Mouse (Mus musculus) urinary bladder, adult 2 months (tissue): ENCODE results near the gene Rgl1. TPM values are rescaled to one million over a fixed set of nuclear protein-coding genes. Genes with fewer than 3 reads are reported as not detected.

ENCODE experiments used
- DNase-seq: peaks from one replicate; pipeline ENCODE4 v3.0.0; 2022; ENCODE audit warnings: low spot score
- polyA plus RNA-seq: library from polyadenylated mRNA; depleted of rRNA; stranded (reverse); fragments of >200 nt; gene quantifications from 2 replicates; pipeline ENCODE4 v1.2.3, GENCODE M21; 2012

The Rgl1 gene
- polyA plus RNA-seq, 1 experiment: 31.0 TPM

DNA sequence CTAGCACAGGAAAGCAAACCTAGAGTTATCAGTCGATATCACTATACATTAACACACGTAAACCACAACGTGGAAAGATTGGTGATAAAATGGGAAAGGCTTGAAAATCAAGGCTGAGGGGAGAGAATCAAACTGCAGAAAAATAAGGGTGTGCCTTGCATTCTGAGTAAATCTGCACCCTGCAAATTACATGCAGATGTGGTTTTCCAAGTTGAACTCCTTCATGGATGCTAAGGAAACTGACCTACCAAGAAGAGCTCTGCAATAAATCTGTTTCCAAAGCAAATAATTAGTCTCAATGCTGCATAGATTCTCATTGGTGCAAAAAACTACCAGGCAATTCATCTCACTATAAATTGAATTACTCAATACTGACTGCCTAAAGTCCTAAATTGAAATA, 178.7 kb downstream of the Rgl1 start:
- DNase-seq: no peak

DNA sequence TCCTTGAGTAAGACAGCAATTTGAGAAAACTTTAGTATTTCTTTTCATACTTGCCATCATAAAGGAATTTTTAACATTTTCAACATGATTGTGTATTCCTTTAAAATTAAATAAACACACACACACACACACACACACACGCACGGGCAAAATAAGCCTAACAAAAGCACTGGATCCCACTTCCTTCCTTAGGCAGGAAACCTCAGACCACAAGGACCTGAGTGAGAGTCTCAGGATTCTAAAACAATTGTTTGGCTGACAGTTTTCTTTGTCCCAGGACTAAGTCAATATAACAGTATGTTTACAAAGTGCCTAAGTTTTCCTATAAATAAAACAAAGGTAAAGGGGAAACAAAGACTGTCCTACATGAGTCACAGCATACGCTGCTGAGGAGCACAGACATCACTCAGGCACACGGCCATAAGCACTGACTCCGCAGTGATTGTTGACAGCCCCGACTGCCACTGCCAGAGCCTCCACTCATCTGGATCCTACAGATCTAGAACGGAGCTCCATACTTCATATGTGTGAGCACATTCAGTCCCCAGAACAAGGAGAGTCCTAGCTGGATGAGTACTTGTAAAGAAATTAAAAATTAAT, 180.7 kb downstream of the Rgl1 start:
- DNase-seq: no peak

DNA sequence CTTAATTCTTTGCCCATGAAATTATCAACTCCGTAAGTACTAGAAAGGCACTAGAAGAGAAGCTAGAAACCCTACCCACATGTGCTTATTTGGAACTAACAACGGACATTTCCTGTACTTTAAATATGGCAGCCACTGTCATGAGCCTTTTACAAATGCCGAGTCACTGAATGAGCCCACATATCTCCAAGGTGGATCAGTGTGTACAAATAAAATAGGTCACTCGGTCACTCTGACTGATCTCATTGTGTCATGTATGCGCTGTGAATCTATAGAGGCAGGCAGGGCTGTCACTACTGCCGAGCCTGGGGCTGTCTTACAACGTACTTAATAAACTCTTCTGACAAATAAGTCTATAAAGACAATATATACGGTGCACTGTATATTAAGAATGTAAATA, 181.2 kb downstream of the Rgl1 start:
- DNase-seq: no peak

DNA sequence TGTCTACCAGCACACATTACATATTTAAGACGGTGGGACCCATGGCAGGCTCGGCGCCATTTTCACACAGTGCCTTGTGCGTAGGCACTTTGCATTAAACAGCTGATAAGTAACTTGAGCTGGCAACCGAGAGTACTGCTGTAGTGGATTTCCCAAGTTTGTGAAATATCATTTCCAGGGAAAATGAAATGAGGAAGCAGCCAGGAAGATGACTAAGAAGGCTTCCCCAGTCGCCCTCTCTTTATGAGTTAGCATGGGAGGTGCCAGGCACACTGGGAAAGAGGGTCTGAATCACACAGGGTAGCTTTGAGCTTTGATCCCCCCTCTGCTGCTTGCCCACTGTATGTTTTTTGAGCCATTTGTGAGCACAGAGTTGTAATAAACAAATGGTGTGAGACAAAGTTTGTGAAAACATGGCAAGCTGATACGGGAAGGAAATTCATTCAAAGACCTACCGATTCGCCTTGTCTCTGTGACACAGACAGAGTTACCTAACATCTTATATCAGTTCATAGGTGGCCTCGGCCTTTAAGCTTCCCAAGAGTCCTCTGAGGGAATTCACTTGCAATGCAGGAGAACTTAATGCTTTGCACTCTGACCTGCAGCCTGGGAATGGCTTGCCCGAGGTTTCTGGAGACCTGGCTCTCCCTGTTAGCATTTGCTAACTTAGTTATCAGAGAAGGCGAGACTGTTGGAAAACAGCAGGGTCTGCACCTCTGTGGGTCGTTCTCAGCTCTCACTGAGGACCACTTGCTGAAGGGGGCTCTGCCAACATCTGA, 184.8 kb downstream of the Rgl1 start:
- DNase-seq: no peak

DNA sequence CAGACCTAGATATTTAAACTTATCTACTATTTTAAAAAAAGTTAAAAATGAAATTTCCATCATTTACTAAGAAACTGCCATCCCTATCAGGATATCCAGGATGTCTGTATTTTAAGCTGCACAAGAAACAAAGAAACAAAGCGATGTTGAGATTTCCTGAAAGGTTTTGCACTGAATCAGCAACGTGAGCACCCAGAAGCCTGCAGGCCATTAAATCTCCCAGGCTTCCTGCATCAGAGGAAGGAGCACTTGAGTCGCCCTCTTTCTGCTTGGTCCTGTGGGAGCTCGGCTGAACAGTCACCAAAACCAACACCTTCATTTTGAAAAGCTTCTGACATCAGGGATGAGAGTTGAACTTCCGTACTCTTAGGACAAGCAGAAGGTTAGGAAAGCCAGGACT, 187.2 kb downstream of the Rgl1 start:
- DNase-seq: no peak

DNA sequence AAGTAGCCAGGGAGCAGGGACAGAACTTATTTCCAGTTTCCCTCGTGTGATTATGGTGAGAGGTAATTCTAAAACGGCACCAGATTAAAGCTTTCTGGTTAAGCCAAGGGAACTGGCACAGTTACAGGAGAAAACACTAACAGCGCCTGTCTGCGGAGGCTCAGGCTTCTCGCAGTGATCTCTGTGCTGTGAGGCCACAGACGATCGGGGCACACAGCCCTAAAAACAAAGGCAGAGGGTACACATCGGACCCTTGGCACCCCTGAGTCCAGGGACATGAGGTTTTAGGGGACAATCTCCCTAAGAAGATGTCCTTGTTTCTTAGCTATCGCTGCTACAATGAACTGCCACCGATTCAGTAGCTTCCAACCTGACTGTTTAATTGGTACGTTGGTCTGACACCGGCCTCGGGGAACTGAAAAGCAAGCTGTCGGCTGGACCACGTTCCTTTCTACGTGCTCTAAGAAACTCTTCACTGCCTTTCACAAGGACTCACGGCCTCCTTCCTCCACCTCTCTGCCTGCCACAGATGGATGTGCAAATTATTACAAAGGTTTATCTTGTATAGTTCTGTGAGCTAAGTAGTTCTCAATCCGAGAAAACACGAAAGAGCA, 187.9 kb downstream of the Rgl1 start:
- DNase-seq: no peak

DNA sequence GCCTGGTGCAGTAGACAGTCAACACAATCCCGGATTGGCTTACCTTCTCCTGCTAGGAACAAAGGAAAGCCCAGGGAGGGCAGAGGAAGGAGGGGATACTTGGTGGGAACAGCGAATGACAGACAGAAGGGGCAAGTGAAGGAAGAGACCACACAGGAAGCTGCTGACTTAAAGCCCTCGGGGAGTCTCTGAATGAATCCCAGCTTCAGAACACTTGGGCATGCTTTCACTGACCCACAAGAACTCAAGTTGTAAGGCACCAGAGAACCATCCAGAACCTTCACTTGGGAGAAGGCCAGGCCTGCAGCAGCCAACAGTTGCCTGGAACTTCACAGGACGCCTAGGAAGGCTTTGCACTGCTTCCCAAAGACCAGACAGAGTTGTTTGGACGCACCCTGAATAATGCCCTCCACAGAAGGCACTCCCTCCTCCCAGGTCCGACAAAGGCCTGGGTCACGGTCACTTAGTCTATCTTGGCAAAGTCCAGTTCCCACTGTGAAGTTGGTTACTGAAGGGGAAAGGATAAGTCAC, 189.5 kb downstream of the Rgl1 start:
- DNase-seq: no peak

DNA sequence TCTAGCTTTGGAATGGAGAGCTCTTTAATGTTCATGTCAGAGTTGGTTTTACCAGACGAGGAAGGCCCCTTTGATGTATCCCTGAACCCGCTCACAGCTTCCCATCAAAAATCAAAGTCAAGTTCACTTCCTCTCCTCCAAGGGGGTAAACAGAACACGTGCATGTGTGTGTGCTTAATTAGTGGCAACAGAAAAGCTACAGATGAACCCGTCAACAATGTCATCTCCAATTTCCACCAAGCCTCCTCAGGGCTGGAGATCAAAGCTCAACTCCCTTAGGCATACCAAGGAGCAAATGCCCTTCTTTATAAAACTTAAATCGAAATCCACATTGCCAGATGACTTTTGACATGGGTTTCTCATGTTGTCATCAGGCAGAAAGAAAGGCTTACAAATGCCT, 191.1 kb downstream of the Rgl1 start:
- DNase-seq: no peak

DNA sequence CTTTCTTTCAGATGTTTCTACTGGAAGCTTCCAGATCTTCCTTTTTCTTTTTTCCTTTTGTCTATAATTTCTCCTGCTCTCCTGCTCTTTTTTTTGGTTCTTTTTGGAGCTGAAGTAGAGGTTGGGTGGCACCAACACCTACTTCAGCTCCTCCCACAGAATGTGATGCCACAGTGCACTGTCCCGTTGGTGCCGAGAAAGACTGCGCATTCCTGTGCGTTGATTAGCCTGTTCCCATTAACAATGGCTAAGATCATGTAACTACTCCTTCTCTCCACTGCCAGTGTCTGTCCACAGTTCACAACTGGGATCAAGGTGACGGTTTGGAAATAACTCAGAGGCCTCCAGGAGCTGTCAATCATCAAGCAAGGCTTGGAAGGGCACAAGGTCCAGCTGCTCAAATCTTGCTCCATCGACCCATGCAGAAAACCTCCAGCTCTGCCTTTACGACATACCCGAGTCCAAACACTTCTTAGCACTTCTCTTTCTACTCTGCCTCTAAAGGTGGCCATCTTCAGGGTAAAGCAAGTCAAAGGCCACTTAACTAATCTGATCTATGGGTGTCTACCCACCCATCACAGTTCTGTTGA, 192.6 kb downstream of the Rgl1 start:
- no peak for DNase-seq

DNA sequence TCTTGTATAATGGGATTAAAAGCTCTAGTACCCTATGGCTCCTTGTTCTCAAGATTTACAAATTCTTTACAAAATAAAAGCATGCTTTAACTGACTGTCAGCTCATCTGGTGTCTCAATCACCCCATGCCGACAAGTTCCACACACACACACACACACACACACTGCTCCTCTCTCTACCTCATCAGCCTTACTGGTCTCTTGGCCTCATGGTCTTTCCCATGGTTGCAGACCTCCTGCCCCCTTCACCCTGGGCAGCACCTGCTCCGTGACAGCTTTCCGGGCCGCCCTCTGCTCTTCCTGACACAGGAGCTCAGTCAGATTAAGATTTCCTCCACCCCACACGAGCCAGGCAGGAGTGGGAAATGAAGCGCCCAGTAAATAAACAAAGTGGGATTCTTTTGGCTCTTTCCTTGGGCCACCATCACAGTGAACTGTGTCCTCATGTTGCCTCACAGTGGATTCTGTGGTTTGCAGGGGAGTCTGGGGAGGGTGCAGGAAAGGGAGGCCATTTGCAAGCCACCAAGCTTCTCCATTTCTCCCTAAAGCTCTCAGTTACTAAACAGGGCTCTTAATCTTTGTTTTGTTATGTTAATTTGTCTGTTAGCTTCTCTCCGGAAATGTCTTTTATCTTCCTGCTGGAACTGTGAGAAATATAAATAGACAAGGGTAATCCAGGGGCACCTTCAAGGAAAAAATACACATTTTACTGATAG, 193.2 kb downstream of the Rgl1 start:
- no peak for DNase-seq

DNA sequence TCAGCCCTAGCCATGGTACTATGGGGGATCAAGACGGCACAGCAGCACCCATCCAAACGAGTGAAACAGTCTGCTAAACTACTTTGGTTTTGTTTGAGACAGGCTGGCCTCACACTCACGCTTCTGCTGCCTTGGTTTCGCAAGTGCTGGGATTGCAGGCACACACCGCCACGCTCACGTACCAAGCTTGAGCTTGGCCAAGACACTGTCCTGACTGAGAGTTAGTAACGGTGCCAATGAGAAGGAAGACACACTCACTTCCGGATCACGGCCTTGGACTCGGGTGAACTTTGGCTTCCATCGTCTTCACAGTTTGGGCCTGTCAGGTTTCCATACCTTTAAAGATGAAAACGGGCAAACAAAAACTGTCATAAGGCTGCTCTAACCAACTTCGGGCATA, 194.8 kb downstream of the Rgl1 start:
- no peak for DNase-seq

DNA sequence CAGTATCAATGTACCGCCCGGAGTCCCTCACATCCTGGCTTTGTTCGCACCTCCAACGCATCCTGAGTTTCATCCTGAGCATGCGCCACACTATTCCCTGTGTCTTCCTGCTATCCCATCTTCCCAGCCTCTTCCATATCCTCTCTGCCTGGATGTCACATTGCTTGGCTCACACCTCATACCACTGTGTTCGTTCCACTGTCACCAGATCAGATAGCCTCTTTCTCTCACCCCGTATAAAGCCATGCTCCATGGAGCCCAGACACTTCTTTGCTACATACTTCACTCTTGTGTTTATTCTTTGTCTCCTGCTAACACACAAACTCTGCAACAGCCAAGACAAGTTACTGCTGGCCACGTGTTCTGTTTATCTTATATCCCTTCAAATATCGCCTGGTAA, 195.5 kb downstream of the Rgl1 start:
- DNase-seq: no peak

DNA sequence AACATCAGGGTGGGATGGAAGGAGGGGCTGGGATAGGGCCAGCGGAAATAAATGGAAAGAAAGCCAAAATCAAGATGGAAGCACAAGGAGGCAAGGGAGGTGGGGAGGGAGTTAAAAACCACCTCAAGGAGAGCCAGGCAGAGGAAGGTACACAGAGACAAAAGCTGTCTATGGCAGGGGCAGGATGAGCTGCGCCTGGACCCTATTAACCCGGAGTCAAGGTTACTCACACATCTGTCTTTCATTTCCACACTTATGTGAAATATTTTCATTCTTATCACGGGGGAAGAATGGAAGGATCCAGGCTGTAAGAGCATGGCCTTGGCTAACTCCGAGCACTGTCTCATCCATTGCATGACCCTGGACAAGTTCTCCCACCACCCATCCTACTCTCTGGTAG, 202.9 kb downstream of the Rgl1 start:
- no peak for DNase-seq

DNA sequence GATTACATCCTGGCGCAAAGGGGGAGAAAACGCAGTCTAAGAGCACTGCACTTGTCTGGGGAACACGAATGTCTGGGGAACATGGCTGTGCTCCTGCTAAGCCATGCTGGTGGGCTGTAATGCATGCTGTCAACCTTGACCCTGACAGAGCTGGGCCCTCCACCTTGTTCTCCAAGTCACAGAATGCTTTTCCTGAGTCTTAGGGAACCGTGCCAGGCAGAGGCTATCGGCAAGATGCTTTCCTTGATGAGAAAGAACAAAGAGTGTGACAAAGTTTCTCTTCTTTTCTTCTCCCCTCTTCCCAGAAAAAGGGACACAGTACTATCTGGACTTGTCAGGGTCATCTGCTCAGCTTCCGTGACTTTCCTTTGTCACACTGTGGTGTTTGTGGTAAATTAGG, 203.3 kb downstream of the Rgl1 start:
- DNase-seq: no peak

DNA sequence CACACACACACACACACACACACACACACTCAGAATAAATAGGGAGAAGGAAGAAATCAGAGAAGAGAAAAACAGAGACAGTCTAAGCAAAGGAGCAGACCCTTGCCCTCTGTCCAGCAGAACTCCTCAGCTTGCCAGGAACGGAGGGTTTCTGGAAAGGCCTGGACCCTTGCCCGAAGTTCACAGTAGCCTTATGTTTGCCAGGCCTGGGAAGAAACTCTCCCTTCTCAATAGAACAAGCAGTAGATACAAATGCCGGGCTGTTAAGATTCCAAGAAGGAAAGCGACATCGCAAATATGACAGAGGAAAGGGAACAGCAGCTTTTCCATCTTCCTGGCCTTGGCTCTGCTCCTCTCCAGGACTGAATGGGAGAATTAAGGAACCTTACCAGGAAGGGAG, 205.7 kb downstream of the Rgl1 start:
- DNase-seq: no peak

DNA sequence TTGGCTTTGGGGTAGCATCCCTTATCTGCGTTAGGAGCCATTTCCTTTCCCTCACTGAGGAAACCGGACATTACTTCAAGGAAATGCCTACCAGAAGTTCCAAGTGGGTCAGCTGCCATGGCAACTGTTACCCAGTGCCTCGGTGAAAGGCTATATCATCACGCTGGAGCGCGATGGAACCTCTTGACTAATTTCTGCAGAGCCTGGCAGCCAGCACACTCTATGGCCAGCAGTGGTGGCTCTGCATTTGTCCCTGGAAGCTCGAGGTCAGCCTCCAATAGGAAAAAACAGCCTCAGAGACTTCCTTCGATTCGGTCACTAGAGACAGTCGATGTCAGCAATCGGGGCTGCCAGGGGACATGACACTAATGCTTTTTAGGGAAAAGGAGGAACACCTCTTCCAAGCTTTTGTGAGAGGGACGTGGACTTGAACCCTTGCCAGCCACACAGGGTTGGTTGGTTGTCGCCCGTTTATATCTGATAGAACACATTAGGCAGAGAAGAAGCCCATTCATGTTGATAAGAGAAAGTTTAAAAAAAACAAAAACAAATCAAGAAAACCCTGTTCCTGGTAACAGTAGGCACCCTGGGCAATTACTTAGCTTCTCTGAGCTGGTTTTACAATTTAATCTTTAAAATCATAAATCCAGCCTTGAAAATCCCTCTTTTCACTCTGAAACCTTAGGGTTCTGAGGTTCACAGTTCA, 209.4 kb downstream of the Rgl1 start:
- DNase-seq: no peak

DNA sequence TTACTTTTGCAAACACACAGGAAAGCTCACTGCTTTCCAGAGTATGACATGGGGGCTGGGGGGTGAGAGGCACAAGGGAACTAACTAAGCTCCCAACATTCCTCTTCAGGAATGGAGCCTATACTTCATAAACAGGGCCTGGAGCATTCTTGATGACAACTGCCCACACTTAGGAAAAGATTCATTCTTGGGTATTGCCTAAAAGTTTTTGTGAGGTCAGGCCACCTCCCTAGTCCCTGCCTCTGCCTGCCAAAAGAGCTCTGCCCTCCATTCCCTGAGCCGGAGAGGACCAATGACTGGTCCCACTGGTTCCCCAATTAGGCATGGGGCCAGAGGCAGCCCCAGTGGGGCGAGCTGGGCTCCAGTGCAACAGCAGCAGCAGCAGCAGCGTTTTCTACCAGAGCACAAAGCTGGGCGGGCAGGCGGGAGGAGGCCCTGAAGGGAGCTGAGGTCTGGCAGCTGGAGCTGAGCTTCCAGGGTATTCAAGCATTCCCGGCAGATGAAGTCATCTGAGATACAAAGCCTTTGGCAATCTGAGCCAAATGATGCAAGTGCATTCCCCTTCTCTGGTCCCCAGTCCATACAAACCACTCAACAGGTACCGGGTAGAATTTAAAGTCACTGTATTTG, 210.1 kb downstream of the Rgl1 start:
- peak; percentile 38 for DNase-seq

DNA sequence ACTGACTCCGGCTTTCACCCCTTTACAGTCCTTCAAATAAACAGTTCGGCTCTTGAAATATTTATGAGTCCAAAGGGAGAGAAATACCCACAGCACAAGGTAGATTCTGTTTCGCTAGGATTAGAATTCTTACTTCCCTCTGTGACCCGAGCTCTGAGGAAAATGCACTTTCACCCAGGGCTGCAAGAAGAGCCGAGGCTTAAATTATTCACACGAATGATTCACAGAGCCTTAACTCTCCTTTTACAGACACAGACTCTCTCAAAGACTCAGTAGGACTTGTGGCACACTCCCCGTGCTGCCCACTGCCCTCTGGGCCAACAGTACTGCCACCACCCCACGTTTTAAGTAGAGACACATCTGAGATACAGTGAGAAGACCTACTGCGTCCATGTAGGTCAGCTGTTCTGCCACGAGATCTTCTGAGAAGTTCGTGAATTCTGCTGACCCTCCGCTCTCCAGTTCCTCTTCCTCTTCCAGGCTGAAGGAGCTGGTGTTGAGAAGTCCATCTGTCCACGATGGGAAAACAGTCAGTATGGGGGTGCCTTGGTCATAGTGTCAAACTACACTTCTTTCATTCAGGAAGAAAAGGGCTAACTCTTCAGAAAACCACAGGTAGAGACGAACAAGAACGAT, 212.1 kb downstream of the Rgl1 start:
- no peak for DNase-seq

DNA sequence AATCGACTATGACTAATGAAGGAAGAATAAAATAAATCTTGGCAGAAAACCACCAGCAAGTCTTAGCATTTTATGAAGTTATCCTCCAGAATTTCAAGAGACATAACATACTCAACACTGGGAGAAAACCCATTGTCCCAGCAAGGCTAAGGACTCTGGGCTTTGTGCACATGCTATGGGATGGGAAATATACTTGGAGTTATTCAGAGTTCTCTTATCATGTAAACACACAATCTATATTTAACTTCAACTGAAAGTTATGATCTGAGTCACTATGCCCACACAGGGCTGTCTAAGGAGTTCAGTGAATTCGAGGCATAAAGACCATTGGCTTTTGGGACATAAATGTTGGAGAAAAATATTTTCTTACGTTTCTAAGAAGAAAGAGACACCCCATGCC, 215.2 kb downstream of the Rgl1 start:
- DNase-seq: no peak

DNA sequence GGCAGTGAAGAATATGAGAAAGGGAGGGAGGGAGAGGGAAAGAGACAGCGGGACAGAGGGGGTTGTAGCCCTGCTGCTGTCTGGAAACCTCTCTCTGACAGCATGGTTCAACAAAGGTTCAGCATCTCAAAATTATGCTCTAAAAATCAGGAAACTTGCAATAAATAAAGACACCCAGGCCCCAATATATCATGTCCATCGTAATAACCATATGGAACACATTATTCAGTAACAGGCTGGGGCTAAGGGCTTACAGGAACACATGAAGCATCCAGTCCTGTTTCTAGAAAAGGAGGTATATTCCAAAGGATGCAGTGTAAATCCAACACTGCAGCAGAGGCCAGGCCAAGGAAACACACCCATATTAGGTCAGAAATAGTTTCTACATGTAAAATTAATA, 215.6 kb downstream of the Rgl1 start:
- DNase-seq: no peak
